Mouse (Mus musculus): ENCODE results near the gene Itgb8. TPM values are rescaled to one million over a fixed set of nuclear protein-coding genes. Genes with fewer than 3 reads are reported as not detected.

The Itgb8 gene
- polyA plus RNA-seq, 1 experiment = 1.0 TPM

- DNase-seq (ENCODE audit: low spot score) = no peak
Measured at GRCm38 (mm10) chr12:119209384-119210072, 29.1 kb downstream of the Itgb8 start.

GRCm38 (mm10) chr12:119207464-119207801 lies 31.2 kb downstream of the Itgb8 start:
- DNase-seq (ENCODE audit: low spot score) = no peak

- no peak for DNase-seq (ENCODE audit: low spot score)
Measured at GRCm38 (mm10) chr12:119206711-119207463, 31.7 kb downstream of the Itgb8 start.

DNA sequence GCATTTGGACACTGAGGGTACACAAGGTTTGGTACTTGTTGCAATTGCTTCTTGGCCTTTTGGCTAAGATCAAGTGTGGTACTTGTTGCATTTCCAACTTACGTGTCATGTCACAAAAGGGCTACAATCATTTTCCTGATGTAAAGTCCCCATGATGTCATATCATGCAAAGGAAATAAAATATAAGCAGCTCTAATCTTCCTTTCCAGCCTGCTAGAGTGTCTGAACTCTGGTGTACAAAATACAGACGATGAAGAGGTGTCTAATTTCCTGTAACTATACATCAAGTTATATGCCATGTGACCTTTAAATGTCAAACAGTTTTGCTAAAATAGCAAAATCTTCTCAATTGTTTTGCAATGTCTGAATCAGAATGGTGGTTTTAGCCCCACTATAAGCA lies 34.2 kb downstream of the Itgb8 start:
- no peak for DNase-seq (ENCODE audit: low spot score)

DNA sequence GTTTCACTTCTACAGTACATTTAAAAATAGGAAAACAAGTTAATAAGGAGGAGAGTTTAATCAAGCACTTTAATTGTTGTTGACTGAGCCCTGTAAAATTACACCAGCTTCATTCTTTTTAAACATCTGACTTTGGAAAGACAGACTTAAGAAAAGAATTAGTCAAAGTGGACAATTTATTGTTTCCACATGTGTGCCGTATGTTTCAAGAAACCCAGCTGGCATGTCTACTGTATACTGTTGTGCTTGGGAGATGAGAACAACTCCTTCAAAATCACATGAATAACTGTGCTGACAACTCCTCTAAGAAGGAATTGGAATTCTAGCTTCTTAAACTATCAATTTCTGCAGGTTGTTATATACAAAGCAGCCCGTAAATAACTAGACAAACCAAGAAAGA lies 35.8 kb downstream of the Itgb8 start:
- no peak for DNase-seq (ENCODE audit: low spot score)

DNA sequence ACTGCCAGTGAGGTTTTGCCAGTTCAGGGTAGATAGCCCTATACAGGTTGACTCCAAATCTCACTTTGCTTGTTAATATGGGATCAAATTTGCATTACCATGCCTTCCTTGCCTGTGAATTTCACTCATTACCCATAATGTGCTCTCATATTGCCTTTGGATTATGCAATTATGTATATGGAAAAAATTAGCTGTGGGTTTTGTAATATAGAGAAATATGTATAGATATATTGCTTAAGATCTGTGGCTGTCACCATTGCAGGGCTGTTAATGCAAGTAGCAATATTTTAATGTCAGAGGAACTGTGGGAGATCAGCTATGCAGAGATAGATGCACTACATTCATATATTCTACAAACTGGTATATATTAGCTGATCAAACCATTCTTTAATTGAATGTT lies 43.5 kb downstream of the Itgb8 start:
- no peak for DNase-seq (ENCODE audit: low spot score)

DNA sequence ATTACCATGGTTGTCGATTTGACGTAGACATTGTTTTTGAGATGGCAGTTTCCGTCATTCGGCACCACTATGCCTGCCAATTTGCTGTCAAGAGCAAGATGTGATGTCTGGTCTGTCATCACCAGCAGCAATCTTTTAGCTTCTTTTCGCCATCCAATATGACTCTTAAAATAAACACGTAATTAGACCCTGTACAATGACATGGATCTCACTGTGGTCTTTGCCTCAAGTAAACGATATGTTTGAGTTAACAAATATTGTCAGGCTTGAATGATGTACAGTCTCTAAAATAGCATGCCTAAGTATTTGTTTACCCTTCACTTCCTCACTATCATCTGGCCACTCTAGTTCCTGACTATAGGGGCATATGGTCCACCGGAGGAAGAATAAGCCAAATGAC lies 48.8 kb downstream of the Itgb8 start:
- no peak for DNase-seq (ENCODE audit: low spot score)

DNA sequence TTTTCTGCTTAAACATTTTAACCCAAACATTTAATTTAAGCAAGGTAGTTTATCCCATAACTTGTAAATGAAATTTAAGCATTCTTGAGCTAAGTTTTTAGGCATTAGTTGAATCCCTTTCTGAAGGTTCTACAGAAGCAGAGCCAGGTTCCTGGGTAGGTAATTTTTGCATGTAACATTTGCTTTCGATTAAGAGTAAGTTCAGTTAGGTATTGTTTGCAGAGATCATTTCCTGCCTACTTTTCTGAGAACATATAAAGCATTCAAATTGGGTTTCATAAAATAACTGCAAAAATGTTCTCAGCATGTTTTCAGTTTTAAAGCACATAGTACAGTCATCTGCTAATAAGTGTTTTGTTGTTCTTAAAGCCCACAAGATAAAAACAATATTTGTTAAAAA lies 53.2 kb downstream of the Itgb8 start:
- DNase-seq (ENCODE audit: low spot score) = no peak

- DNase-seq (ENCODE audit: low spot score) = no peak
Measured at GRCm38 (mm10) chr12:119182215-119182924, 56.2 kb downstream of the Itgb8 start.

DNA sequence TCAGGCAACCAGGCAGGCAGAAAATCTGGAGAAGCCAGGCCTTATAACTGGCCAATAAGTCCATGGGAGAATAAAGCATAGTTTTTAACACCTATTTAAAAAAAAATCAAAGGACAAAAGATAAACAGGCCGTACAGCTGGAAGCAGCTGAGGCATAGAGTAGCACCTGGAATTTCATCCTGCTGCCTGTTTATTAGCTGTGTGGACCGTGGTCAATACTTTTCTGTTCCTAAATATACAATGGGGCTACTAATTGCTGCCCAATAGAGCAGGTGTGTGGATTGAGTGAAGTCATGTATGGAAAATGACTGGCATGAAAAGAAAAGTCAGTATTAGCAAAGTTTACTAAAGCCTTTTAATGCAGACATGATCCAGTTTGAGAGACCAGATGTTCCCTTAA lies 62.6 kb downstream of the Itgb8 start:
- no peak for DNase-seq (ENCODE audit: low spot score)

DNA sequence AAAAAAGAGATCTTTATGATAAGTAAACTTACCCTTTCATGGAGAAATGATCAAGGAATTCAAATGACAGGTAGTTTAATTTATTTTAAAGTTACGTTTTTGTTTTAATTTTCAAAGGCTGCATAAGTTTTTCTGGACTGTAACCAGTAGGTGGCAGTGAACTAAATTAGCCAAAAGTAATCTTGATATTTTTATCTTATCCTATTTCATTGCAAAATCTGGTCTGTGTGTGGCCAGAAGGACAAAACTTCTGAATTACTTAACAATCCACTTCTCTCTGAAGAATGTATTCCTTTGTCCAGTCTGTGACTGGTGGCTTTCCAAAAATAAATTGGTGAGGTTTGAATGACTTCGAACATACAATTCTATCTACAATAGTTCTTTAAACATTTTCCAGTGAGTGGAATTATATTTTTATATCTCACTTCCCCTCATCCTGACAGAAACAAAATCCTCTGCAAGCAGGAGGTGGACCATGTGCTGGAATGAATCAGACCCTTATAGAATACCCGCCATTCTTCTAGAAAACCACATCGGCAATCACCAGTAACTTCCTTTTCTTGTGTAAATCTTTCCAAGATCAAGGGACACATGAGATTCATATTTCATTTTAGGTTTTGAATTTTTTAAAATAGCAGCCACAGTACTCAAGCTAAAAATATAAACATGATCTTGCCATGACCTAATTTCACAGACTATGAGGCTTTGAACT lies 68.6 kb downstream of the Itgb8 start:
- no peak for DNase-seq (ENCODE audit: low spot score)

GRCm38 (mm10) chr12:119169143-119169542 lies 69.5 kb downstream of the Itgb8 start:
- no peak for DNase-seq (ENCODE audit: low spot score)

DNA sequence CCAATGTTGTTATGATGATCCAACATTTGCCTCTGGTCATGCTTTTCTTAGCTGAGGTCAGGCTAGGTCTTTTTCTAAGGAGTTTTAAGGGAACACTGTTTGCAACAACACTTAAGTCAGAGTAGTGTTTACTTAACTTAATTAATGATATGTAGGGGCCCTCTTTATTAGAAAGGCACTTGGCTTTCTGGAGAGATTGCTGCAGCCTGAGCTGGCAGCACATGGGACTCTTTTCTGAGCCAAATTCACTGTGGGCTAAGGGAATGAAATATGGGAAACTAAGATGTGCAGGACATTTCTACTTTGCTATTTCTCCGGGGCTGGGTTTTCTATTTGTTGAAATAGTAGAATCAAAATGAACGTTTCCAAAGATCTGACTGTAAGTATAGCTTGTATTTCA lies 73.5 kb downstream of the Itgb8 start:
- no peak for DNase-seq (ENCODE audit: low spot score)

- DNase-seq (ENCODE audit: low spot score) = no peak
Measured at GRCm38 (mm10) chr12:119164672-119165071, 73.9 kb downstream of the Itgb8 start.

- DNase-seq (ENCODE audit: low spot score) = no peak
Measured at GRCm38 (mm10) chr12:119164176-119164575, 74.4 kb downstream of the Itgb8 start.

DNA sequence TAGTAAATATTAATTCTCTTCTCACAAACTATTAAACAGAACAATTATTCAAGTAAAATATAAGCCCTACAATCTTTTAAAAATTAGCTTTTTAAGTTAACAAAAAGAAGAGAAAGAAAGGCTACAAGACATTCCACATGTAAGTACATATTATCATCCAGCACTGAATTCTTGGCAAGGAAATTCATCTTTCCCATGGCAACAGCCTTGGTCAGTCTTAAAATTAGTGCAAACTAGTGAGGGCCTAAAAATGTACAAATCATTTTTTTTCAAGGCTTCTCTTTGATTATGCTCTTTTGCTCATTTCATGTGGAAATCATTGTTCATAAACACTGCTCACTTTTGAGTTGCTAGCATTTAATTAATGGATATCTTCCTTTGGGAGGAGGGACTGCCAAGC lies 77.8 kb downstream of the Itgb8 start:
- no peak for DNase-seq (ENCODE audit: low spot score)

DNA sequence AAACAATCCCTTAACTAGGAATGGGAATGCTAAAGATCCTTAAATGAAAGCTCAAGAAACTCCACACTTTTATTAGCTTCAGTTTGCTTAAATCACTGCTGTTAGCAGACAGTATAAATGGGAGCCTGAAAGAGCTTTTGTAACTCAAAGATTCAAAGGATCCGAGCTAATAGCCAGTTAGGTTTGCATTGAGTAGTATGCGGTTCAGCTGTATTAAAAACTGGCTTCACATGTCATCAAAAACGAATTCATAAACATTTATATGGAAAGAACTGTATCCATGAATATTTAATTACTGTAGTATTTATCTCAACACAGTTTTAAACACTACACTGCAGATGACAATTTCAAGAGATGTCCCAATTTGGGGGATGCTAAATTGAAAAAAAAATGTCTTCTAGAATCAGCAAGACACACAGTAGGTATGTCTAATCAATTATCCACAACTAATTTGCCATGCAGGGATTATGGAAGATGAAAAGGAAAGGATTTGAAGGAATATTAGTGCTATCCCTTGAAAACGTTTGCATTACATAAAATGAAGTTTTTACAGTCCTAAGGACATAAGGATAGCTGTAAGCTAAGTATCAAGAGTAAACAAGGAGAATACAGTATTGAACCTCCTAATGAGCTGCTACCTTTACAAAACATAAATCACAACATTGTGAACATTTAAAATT lies 79.2 kb downstream of the Itgb8 start:
- DNase-seq (ENCODE audit: low spot score) = no peak

DNA sequence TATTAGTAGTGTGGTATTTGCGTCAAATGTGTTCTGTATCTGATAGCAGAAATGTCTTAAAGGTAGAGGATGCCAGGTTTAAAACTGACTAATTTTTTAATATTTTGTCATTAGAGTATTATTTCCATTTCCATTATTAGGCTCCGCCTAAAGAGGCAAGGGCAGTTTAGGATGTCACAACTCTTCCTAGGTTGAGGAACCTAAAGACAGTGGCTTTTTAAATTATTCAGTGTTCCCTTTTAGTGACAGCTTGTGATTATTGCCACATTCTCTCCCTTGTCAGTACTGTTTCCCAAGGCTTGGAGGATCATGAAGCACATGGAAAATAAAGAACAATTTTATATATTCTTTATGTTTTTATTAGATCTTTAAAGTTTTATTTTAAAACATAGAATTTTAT lies 80.9 kb downstream of the Itgb8 start:
- DNase-seq (ENCODE audit: low spot score) = no peak

- DNase-seq (ENCODE audit: low spot score) = no peak
Measured at GRCm38 (mm10) chr12:119157068-119157467, 81.5 kb downstream of the Itgb8 start.

GRCm38 (mm10) chr12:119155566-119155965 lies 83.0 kb downstream of the Itgb8 start:
- no peak for DNase-seq (ENCODE audit: low spot score)

- DNase-seq (ENCODE audit: low spot score) = no peak
Measured at GRCm38 (mm10) chr12:119150956-119151355, 87.6 kb downstream of the Itgb8 start.

- DNase-seq (ENCODE audit: low spot score) = no peak
Measured at GRCm38 (mm10) chr12:119147753-119148152, 90.8 kb downstream of the Itgb8 start.

All from urinary bladder, adult 2 months (tissue).